Mouse (Mus musculus) cortical plate, adult 2 months (tissue): ENCODE data around the gene Gm20662.

Experiments used
- CTCF ChIP-seq: fragments of 200-500 bp; IDR thresholded peaks from 2 replicates; pipeline ENCODE4 v1.5.1; 2011; ENCODE audit warnings: mild to moderate bottlenecking, control low read depth, low read length; ENCODE audit not compliant: insufficient read depth; ENCODE audit errors: extremely low read depth
- POLR2A ChIP-seq: fragments of 200-500 bp; IDR thresholded peaks from 2 replicates; pipeline ENCODE4 v1.6.1; 2011; ENCODE audit warnings: mild to moderate bottlenecking, low read length, control low read depth; ENCODE audit not compliant: insufficient read depth; ENCODE audit errors: extremely low read depth

GRCm38 (mm10) chr9:107995513-107995912 lies 636 bp upstream of the Gm20662 start:
- TF ChIP-seq CTCF, result no peak
- TF ChIP-seq POLR2A, result no peak
